Mouse (Mus musculus) cerebellum, postnatal 14 days (tissue): ENCODE data around the gene D130040H23Rik.
"Not testable (repeated sequence)": the region's sequence is repeated elsewhere in the genome, so short reads cannot be mapped to it uniquely, and the experiment has no call there.

Experiments
- DNase-seq, 2 experiments: peaks; one replicate each; pipeline ENCODE4 v3.0.0; 2021; ENCODE audit warnings: mixed read lengths in 2 of 2

D130040H23Rik gene

GRCm38 (mm10) chr8:69270386-69271202 lies at the start of gene D130040H23Rik:
Gene D130040H23Rik, plus strand, starts transcription at chr8:69271080.
- DNase-seq: peak; percentile 83 to 86

- no peak for DNase-seq
These were observed 28.3 kb upstream of the D130040H23Rik start for GRCm38 (mm10) chr8:69242541-69242940.

GRCm38 (mm10) chr8:69268525-69268924 lies 2.4 kb upstream of the D130040H23Rik start:
- peak; percentile 45 to 56 for DNase-seq

- no peak for DNase-seq
These were observed 299 bp downstream of the D130040H23Rik start for GRCm38 (mm10) chr8:69271203-69271554.

GRCm38 (mm10) chr8:69272435-69272834 lies 1.6 kb downstream of the D130040H23Rik start:
- DNase-seq: no peak

GRCm38 (mm10) chr8:69324771-69325170 lies 53.9 kb downstream of the D130040H23Rik start:
- no peak for DNase-seq

GRCm38 (mm10) chr8:69328301-69329288 lies 57.7 kb downstream of the D130040H23Rik start:
- DNase-seq: peak; percentile 95 to 96

- not testable (repeated sequence) for DNase-seq
These were observed 58.4 kb downstream of the D130040H23Rik start for GRCm38 (mm10) chr8:69329289-69329688.
